Mouse (Mus musculus) neural tube, embryonic 10.5 days (tissue): Measurements from ENCODE around the gene Rbpms2.
"Not testable (repeated sequence)": the region's sequence is repeated elsewhere in the genome, so short reads cannot be mapped to it uniquely, and the experiment has no call there.

Experiments
- DNase-seq: peaks from one replicate; pipeline ENCODE4 v3.0.0-alpha.2; 2017; ENCODE audit warnings: low spot score; ENCODE audit errors: extremely low spot score

Gene Rbpms2

GRCm38 (mm10) chr9:65654700-65655237 is 25.3 kb downstream of the Rbpms2 start:
- no peak for DNase-seq

GRCm38 (mm10) chr9:65655540-65655939 is 26.1 kb downstream of the Rbpms2 start:
- no peak for DNase-seq

GRCm38 (mm10) chr9:65657218-65657617 is 27.8 kb downstream of the Rbpms2 start:
- DNase-seq = no peak

- DNase-seq = no peak
These were observed 31.6 kb downstream of the Rbpms2 start for GRCm38 (mm10) chr9:65661029-65661428.

GRCm38 (mm10) chr9:65661493-65661892 is 32.0 kb downstream of the Rbpms2 start:
- DNase-seq = no peak

- peak; percentile 55 for DNase-seq
These were observed 34.7 kb downstream of the Rbpms2 start for GRCm38 (mm10) chr9:65664163-65664562.

- DNase-seq = peak; percentile 56
These were observed 36.6 kb downstream of the Rbpms2 start for GRCm38 (mm10) chr9:65666042-65666441.

GRCm38 (mm10) chr9:65667701-65668100 is 38.3 kb downstream of the Rbpms2 start, which contains the start of gene Oaz2:
TSS of gene Oaz2 (plus strand) at chr9:65668001.
- DNase-seq = no peak

- DNase-seq = no peak
These were observed 42.0 kb downstream of the Rbpms2 start for GRCm38 (mm10) chr9:65671431-65671931.

- no peak for DNase-seq
These were observed 43.5 kb downstream of the Rbpms2 start for GRCm38 (mm10) chr9:65672996-65673395.

- no peak for DNase-seq
These were observed 46.3 kb downstream of the Rbpms2 start for GRCm38 (mm10) chr9:65675461-65676357.

GRCm38 (mm10) chr9:65676358-65677118 is 47.1 kb downstream of the Rbpms2 start:
- peak; percentile 98 for DNase-seq

GRCm38 (mm10) chr9:65677119-65677462 is 47.6 kb downstream of the Rbpms2 start:
- DNase-seq = no peak

- peak; percentile 45 for DNase-seq
These were observed 49.8 kb downstream of the Rbpms2 start for GRCm38 (mm10) chr9:65679181-65679761.

GRCm38 (mm10) chr9:65680938-65681633 is 51.6 kb downstream of the Rbpms2 start:
- DNase-seq = no peak

- no peak for DNase-seq
These were observed 52.1 kb downstream of the Rbpms2 start for GRCm38 (mm10) chr9:65681634-65681940.

- DNase-seq = no peak
These were observed 52.7 kb downstream of the Rbpms2 start for GRCm38 (mm10) chr9:65682183-65682582.

- no peak for DNase-seq
These were observed 53.5 kb downstream of the Rbpms2 start for GRCm38 (mm10) chr9:65682994-65683393.

GRCm38 (mm10) chr9:65684704-65685103 is 55.3 kb downstream of the Rbpms2 start:
- DNase-seq = no peak

GRCm38 (mm10) chr9:65689869-65690268 is 60.4 kb downstream of the Rbpms2 start:
- DNase-seq = not testable (repeated sequence)

- DNase-seq = no peak
These were observed 63.0 kb downstream of the Rbpms2 start for GRCm38 (mm10) chr9:65692466-65692865.
